In genomic region chr2:14703676-14704075, GRCm38 (mm10) we compare ENCODE assay signal across 18 mouse cellular contexts.
DNase-seq lines count a peak whose midpoint lies in the region; ATAC-seq and TF ChIP-seq lines count a peak whose summit lies in the region.
"Had no signal": no experiment of that assay in that cellular context is flagged by ENCODE, and none has a peak within 500 bp of the region (broad histone marks: within the 10 kb centered on the region; RNA-seq: fewer than 3 reads in every experiment).

No protein-coding gene starts in this region.

- H3K9ac ChIP-seq in hindbrain, postnatal 0 days (replicated peaks; ENCODE audit: low read length): no peak overlapping the region
- H3K9ac ChIP-seq in hindbrain, embryonic 12.5 days: no peak overlapping the region
- H3K9ac ChIP-seq in midbrain, embryonic 15.5 days: no peak overlapping the region
- H3K9ac ChIP-seq in midbrain, embryonic 16.5 days (ENCODE audit: low read depth, low read length): no peak overlapping the region
- H3K9ac ChIP-seq in forebrain, embryonic 16.5 days (replicated peaks; ENCODE audit: low read depth, low read length): no peak overlapping the region
- H3K9ac ChIP-seq: embryonic facial prominence, embryonic 13.5 days; limb, embryonic 15.5 days; liver, embryonic 14.5 days had no signal

- no peaks in the 10 kb centered on the region for H3K36me3 ChIP-seq in hindbrain, postnatal 0 days (ENCODE audit: insufficient read depth, low read length)
- H3K36me3 ChIP-seq in hindbrain, embryonic 12.5 days: no peaks in the 10 kb centered on the region
- no peaks in the 10 kb centered on the region for H3K36me3 ChIP-seq in midbrain, embryonic 15.5 days (replicated peaks)
- H3K36me3 ChIP-seq in midbrain, embryonic 16.5 days (ENCODE audit: control insufficient read depth, insufficient read depth, low read length): no peaks in the 10 kb centered on the region
- H3K36me3 ChIP-seq in forebrain, embryonic 16.5 days (ENCODE audit: control insufficient read depth, insufficient read depth): no peaks in the 10 kb centered on the region
- H3K36me3 ChIP-seq: embryonic facial prominence, embryonic 13.5 days; G1E; limb, embryonic 15.5 days had no signal

- no peak for TF ChIP-seq CTCF in hindbrain, postnatal 0 days (IDR thresholded peaks at IDR 0.05; ENCODE audit: low read depth)

- H3K4me3 ChIP-seq in hindbrain, postnatal 0 days (ENCODE audit: low read length): no peak overlapping the region
- H3K4me3 ChIP-seq in hindbrain, embryonic 12.5 days: no peak overlapping the region
- H3K4me3 ChIP-seq in midbrain, embryonic 15.5 days: no peak overlapping the region
- no peak overlapping the region for H3K4me3 ChIP-seq in midbrain, embryonic 16.5 days (ENCODE audit: low read depth, low read length)
- no peak overlapping the region for H3K4me3 ChIP-seq in forebrain, embryonic 16.5 days (replicated peaks; ENCODE audit: low read length)
- H3K4me3 ChIP-seq: embryonic facial prominence, embryonic 13.5 days; limb, embryonic 15.5 days had no signal

- WGBS in hindbrain, postnatal 0 days: 82% methylated on average over 4 of the region's 4 CpGs
- 87% methylated on average over 4 of the region's 4 CpGs for WGBS in hindbrain, embryonic 12.5 days
- 93% methylated on average over 4 of the region's 4 CpGs for WGBS in midbrain, embryonic 15.5 days
- WGBS in midbrain, embryonic 16.5 days: 89% methylated on average over 4 of the region's 4 CpGs
- 87% methylated on average over 4 of the region's 4 CpGs for WGBS in forebrain, embryonic 16.5 days

- DNase-seq in hindbrain, postnatal 0 days (ENCODE audit: low spot score): no peak
- no peak for DNase-seq in right cerebral cortex, postnatal 10 days (ENCODE audit: low spot score in 2 of 2)
- no peak for DNase-seq in spleen, postnatal 14 days (ENCODE audit: low spot score in 2 of 2)
- DNase-seq: adrenal gland, adult 8-10 months had no signal

- no peaks in the 10 kb centered on the region for H3K4me1 ChIP-seq in hindbrain, postnatal 0 days (ENCODE audit: insufficient read depth, low read length)
- H3K4me1 ChIP-seq in hindbrain, embryonic 12.5 days: no peaks in the 10 kb centered on the region
- no peaks in the 10 kb centered on the region for H3K4me1 ChIP-seq in midbrain, embryonic 15.5 days
- no peaks in the 10 kb centered on the region for H3K4me1 ChIP-seq in midbrain, embryonic 16.5 days (ENCODE audit: control insufficient read depth, insufficient read depth, low read length)
- no peaks in the 10 kb centered on the region for H3K4me1 ChIP-seq in forebrain, embryonic 16.5 days (replicated peaks; ENCODE audit: control insufficient read depth, insufficient read depth, low read length)
- H3K4me1 ChIP-seq: embryonic facial prominence, embryonic 13.5 days; limb, embryonic 15.5 days had no signal

- H3K27me3 ChIP-seq in hindbrain, postnatal 0 days (ENCODE audit: insufficient read depth, low read length): no peaks in the 10 kb centered on the region
- H3K27me3 ChIP-seq in hindbrain, embryonic 12.5 days: no peaks in the 10 kb centered on the region
- H3K27me3 ChIP-seq in midbrain, embryonic 15.5 days (replicated peaks): no peaks in the 10 kb centered on the region
- H3K27me3 ChIP-seq in midbrain, embryonic 16.5 days (ENCODE audit: control insufficient read depth, insufficient read depth, low read depth, low read length): no peaks in the 10 kb centered on the region
- H3K27me3 ChIP-seq in forebrain, embryonic 16.5 days (replicated peaks; ENCODE audit: control insufficient read depth, insufficient read depth, low read length): no peaks in the 10 kb centered on the region
- H3K27me3 ChIP-seq: CH12.LX; embryonic facial prominence, embryonic 13.5 days; limb, embryonic 15.5 days had no signal

- no peaks in the 10 kb centered on the region for H3K9me3 ChIP-seq in hindbrain, postnatal 0 days (ENCODE audit: low read length)
- H3K9me3 ChIP-seq in hindbrain, embryonic 12.5 days (replicated peaks): no peaks in the 10 kb centered on the region
- no peaks in the 10 kb centered on the region for H3K9me3 ChIP-seq in midbrain, embryonic 15.5 days
- no peaks in the 10 kb centered on the region for H3K9me3 ChIP-seq in midbrain, embryonic 16.5 days (replicated peaks; ENCODE audit: control insufficient read depth, low read length, poor library complexity, severe bottlenecking)
- H3K9me3 ChIP-seq in forebrain, embryonic 16.5 days (ENCODE audit: control insufficient read depth, low read length): no peaks in the 10 kb centered on the region
- H3K9me3 ChIP-seq: embryonic facial prominence, embryonic 13.5 days; G1E; limb, embryonic 15.5 days had no signal

- ATAC-seq in hindbrain, postnatal 0 days: 0 out of 2 replicates have a peak, but pooled peaks have one; percentile 27
- no peak for ATAC-seq in hindbrain, embryonic 12.5 days (ENCODE audit: low FRiP score)
- peak; percentile 46; the same call in 1 of the 2 replicates for ATAC-seq in midbrain, embryonic 15.5 days (replicated peaks)
- ATAC-seq in midbrain, embryonic 16.5 days: no peak
- peak; percentile 24; the same call in 1 of the 2 replicates for ATAC-seq in forebrain, embryonic 16.5 days
- ATAC-seq: activated CD4-positive, CD25-positive, alpha-beta regulatory T cell, adult 4 months; hindbrain, embryonic 16.5 days; intestine, embryonic 16.5 days had no signal

- H3K4me2 ChIP-seq in hindbrain, postnatal 0 days (ENCODE audit: low read depth, low read length): no peak overlapping the region
- no peak overlapping the region for H3K4me2 ChIP-seq in hindbrain, embryonic 12.5 days (replicated peaks)
- no peak overlapping the region for H3K4me2 ChIP-seq in midbrain, embryonic 15.5 days
- no peak overlapping the region for H3K4me2 ChIP-seq in midbrain, embryonic 16.5 days (ENCODE audit: low read length)
- no peak overlapping the region for H3K4me2 ChIP-seq in forebrain, embryonic 16.5 days (ENCODE audit: low read length)
- H3K4me2 ChIP-seq: embryonic facial prominence, embryonic 13.5 days; heart, embryonic 11.5 days; limb, embryonic 15.5 days had no signal

- H3K27ac ChIP-seq in hindbrain, postnatal 0 days: no peak overlapping the region
- H3K27ac ChIP-seq in hindbrain, embryonic 12.5 days: no peak overlapping the region
- no peak overlapping the region for H3K27ac ChIP-seq in midbrain, embryonic 15.5 days
- H3K27ac ChIP-seq in midbrain, embryonic 16.5 days (ENCODE audit: low read length): no peak overlapping the region
- no peak overlapping the region for H3K27ac ChIP-seq in forebrain, embryonic 16.5 days (ENCODE audit: low read length)
- H3K27ac ChIP-seq: embryonic facial prominence, embryonic 13.5 days; limb, embryonic 15.5 days; liver, embryonic 14.5 days; macrophage had no signal

Comparison
In these comparisons a context has a peak if more than half of its experiments do, and no peak if none do; other contexts are left out.
1. ATAC-seq: peak in hindbrain, postnatal 0 days (single experiment), midbrain, embryonic 15.5 days (single experiment) and forebrain, embryonic 16.5 days (single experiment); none in hindbrain, embryonic 12.5 days (single experiment) and midbrain, embryonic 16.5 days (single experiment).